Mouse (Mus musculus): ENCODE measurements at regions not wholly inside any gene's neighbourhood (a gene's known extent, or its start where the extent isn't known, plus 50 kb on each side); places are given as distances from the start of the nearest gene placed in this dataset.

DNA sequence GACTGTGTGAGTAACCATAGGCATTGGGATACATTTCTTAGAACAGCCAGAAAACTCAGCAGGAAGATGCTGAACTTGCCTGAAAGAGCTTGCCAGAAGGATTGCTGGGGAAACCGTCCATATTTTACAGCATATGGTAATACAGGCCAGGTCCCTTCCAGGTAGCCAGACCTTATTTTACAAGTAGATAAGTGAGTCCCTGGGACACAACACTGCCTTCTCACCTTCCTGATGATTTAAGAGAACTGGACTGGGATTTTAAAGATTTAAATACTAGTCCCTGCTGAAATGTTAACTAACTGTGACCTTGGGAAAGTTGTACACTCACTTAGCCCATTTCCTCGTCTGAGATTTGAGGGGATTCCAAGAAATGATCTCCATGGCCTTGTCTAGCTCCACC lies 302.9 kb downstream of the Flrt2 start:
- TF ChIP-seq CTCF (IDR thresholded peaks at IDR 0.05; ENCODE audit: low read depth, low read length) (no peak), POLR2A (IDR thresholded peaks at IDR 0.05; ENCODE audit: extremely low read depth, insufficient read depth, low read length) (no peak)
- H3K4me3 ChIP-seq (ENCODE audit: insufficient read depth, low read depth, low read length) = no peak overlapping the region
- H3K36me3 ChIP-seq (ENCODE audit: control insufficient read depth, insufficient read depth, low read length) = no peaks in the 10 kb centered on the region
- no peaks in the 10 kb centered on the region for H3K4me1 ChIP-seq (ENCODE audit: control insufficient read depth, insufficient read depth, low read length)
- H3K27ac ChIP-seq (replicated peaks; ENCODE audit: insufficient read depth, low read depth, low read length) = no peak overlapping the region
- no peak for DNase-seq (ENCODE audit: extremely low read depth, low read depth, low spot score)
- H3K79me2 ChIP-seq (ENCODE audit: control insufficient read depth, insufficient read depth, low read length) = no peaks in the 10 kb centered on the region
- 54% methylated on average over 2 of the region's 2 CpGs for WGBS
- H3K27me3 ChIP-seq (ENCODE audit: control insufficient read depth, insufficient read depth, low read length) = no peaks in the 10 kb centered on the region
- no peak overlapping the region for H3K9ac ChIP-seq (ENCODE audit: low read depth, low read length)

GRCm38 (mm10) chr12:96030180-96030579 lies 338.2 kb downstream of the Flrt2 start:
- Histone ChIP-seq H3K4me1 (ENCODE audit: control insufficient read depth, insufficient read depth, low read length) (no peaks in the 10 kb centered on the region), H3K36me3 (ENCODE audit: control insufficient read depth, insufficient read depth, low read length) (no peaks in the 10 kb centered on the region), H3K27ac (replicated peaks; ENCODE audit: insufficient read depth, low read depth, low read length) (no peak overlapping the region), H3K79me2 (ENCODE audit: control insufficient read depth, insufficient read depth, low read length) (no peaks in the 10 kb centered on the region), H3K27me3 (ENCODE audit: control insufficient read depth, insufficient read depth, low read length) (no peaks in the 10 kb centered on the region), H3K4me3 (ENCODE audit: insufficient read depth, low read depth, low read length) (no peak overlapping the region), H3K9ac (ENCODE audit: low read depth, low read length) (no peak overlapping the region)
- TF ChIP-seq CTCF (IDR thresholded peaks at IDR 0.05; ENCODE audit: low read depth, low read length) (no peak), POLR2A (IDR thresholded peaks at IDR 0.05; ENCODE audit: extremely low read depth, insufficient read depth, low read length) (no peak)
- 27% methylated on average over 1 of the region's 1 CpGs for WGBS
- no peak for DNase-seq (ENCODE audit: extremely low read depth, low read depth, low spot score)

DNA sequence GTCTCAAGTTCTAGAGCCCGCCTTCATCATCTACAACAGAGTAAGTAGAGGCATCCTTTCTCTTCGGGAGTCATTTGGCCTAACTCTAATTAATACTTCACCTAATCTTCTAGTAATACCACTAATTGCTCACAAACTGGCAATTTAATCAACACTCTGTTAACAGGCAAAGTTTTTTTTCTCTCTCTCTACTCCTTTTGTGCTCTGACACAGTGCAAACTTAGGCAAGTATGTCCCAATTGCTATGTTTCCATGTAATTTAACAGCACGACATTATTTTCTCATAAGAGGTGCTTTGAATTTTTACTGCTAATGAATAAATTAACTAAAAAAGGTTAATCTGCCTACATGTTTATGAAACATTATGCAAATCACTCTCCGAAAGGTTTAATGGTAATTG lies 383.3 kb downstream of the Flrt2 start:
- no peak for DNase-seq (ENCODE audit: extremely low read depth, low read depth, low spot score)
- Histone ChIP-seq H3K79me2 (ENCODE audit: control insufficient read depth, insufficient read depth, low read length) (no peaks in the 10 kb centered on the region), H3K4me3 (ENCODE audit: insufficient read depth, low read depth, low read length) (no peak overlapping the region), H3K27me3 (ENCODE audit: control insufficient read depth, insufficient read depth, low read length) (no peaks in the 10 kb centered on the region), H3K36me3 (ENCODE audit: control insufficient read depth, insufficient read depth, low read length) (no peaks in the 10 kb centered on the region), H3K9ac (ENCODE audit: low read depth, low read length) (no peak overlapping the region), H3K27ac (replicated peaks; ENCODE audit: insufficient read depth, low read depth, low read length) (no peak overlapping the region), H3K4me1 (ENCODE audit: control insufficient read depth, insufficient read depth, low read length) (no peaks in the 10 kb centered on the region)
- 81% methylated on average over 4 of the region's 4 CpGs for WGBS
- TF ChIP-seq POLR2A (IDR thresholded peaks at IDR 0.05; ENCODE audit: extremely low read depth, insufficient read depth, low read length) (no peak), CTCF (IDR thresholded peaks at IDR 0.05; ENCODE audit: low read depth, low read length) (no peak)

DNA sequence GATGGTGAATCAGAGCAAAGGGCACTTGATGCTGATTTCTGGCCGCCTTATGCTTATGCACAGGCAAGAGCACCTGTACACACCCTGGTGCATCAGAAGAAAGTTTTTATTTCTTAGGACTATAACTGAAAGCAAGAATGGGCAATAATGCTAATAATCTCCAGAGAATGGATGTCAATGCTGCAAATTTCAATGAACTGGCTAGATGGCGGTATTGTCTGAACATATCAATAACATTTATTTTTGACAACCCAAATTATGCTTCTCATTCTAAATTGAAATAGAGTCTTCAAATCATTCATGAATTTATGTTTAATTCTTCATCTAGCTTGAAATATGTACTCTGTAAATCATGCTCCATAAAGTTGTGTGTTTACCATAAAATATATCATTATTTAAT lies 399.0 kb downstream of the Flrt2 start:
- no peaks in the 10 kb centered on the region for H3K4me1 ChIP-seq (ENCODE audit: control insufficient read depth, insufficient read depth, low read length)
- H3K4me3 ChIP-seq (ENCODE audit: insufficient read depth, low read depth, low read length) = no peak overlapping the region
- no peak overlapping the region for H3K27ac ChIP-seq (replicated peaks; ENCODE audit: insufficient read depth, low read depth, low read length)
- no peak overlapping the region for H3K9ac ChIP-seq (ENCODE audit: low read depth, low read length)
- TF ChIP-seq POLR2A (IDR thresholded peaks at IDR 0.05; ENCODE audit: extremely low read depth, insufficient read depth, low read length) = no peak
- TF ChIP-seq CTCF (IDR thresholded peaks at IDR 0.05; ENCODE audit: low read depth, low read length) = no peak
- 92% methylated on average over 2 of the region's 2 CpGs for WGBS
- H3K27me3 ChIP-seq (ENCODE audit: control insufficient read depth, insufficient read depth, low read length) = no peaks in the 10 kb centered on the region
- no peaks in the 10 kb centered on the region for H3K79me2 ChIP-seq (ENCODE audit: control insufficient read depth, insufficient read depth, low read length)
- no peak for DNase-seq (ENCODE audit: extremely low read depth, low read depth, low spot score)
- H3K36me3 ChIP-seq (ENCODE audit: control insufficient read depth, insufficient read depth, low read length) = no peaks in the 10 kb centered on the region

GRCm38 (mm10) chr12:96106254-96106653 lies 414.2 kb downstream of the Flrt2 start:
- H3K27me3 ChIP-seq (ENCODE audit: control insufficient read depth, insufficient read depth, low read length) = no peaks in the 10 kb centered on the region
- H3K27ac ChIP-seq (replicated peaks; ENCODE audit: insufficient read depth, low read depth, low read length) = no peak overlapping the region
- TF ChIP-seq CTCF (IDR thresholded peaks at IDR 0.05; ENCODE audit: low read depth, low read length) (no peak), POLR2A (IDR thresholded peaks at IDR 0.05; ENCODE audit: extremely low read depth, insufficient read depth, low read length) (no peak)
- H3K9ac ChIP-seq (ENCODE audit: low read depth, low read length) = no peak overlapping the region
- no peak for DNase-seq (ENCODE audit: extremely low read depth, low read depth, low spot score)
- no peaks in the 10 kb centered on the region for H3K4me1 ChIP-seq (ENCODE audit: control insufficient read depth, insufficient read depth, low read length)
- H3K4me3 ChIP-seq (ENCODE audit: insufficient read depth, low read depth, low read length) = no peak overlapping the region
- no peaks in the 10 kb centered on the region for H3K79me2 ChIP-seq (ENCODE audit: control insufficient read depth, insufficient read depth, low read length)
- H3K36me3 ChIP-seq (ENCODE audit: control insufficient read depth, insufficient read depth, low read length) = no peaks in the 10 kb centered on the region
- 45% methylated on average over 1 of the region's 1 CpGs for WGBS

GRCm38 (mm10) chr12:96114727-96115379 lies 422.8 kb downstream of the Flrt2 start:
- Histone ChIP-seq H3K4me1 (ENCODE audit: control insufficient read depth, insufficient read depth, low read length) (no peaks in the 10 kb centered on the region), H3K9ac (ENCODE audit: low read depth, low read length) (no peak overlapping the region), H3K27ac (replicated peaks; ENCODE audit: insufficient read depth, low read depth, low read length) (no peak overlapping the region), H3K4me3 (ENCODE audit: insufficient read depth, low read depth, low read length) (no peak overlapping the region), H3K27me3 (ENCODE audit: control insufficient read depth, insufficient read depth, low read length) (no peaks in the 10 kb centered on the region), H3K36me3 (ENCODE audit: control insufficient read depth, insufficient read depth, low read length) (no peaks in the 10 kb centered on the region), H3K79me2 (ENCODE audit: control insufficient read depth, insufficient read depth, low read length) (no peaks in the 10 kb centered on the region)
- no peak for TF ChIP-seq CTCF (IDR thresholded peaks at IDR 0.05; ENCODE audit: low read depth, low read length)
- no peak for TF ChIP-seq POLR2A (IDR thresholded peaks at IDR 0.05; ENCODE audit: extremely low read depth, insufficient read depth, low read length)
- 71% methylated on average over 3 of the region's 3 CpGs for WGBS
- no peak for DNase-seq (ENCODE audit: extremely low read depth, low read depth, low spot score)

Data from liver, adult 2 months (tissue).